Mouse (Mus musculus) kidney, embryonic 15.5 days (tissue): ENCODE data around the gene Gramd1b. TPM values are rescaled to one million over a fixed set of nuclear protein-coding genes. Genes with fewer than 3 reads are reported as not detected.
A peak's percentile ranks its signal among the peaks of the same experiment; 100 is the strongest.

Experiments used
- ATAC-seq: fragments of 200-750 bp; cut with Nextera tagmentation; replicated peaks from 2 replicates; pipeline ENCODE4 v1.8.0; 2017; ENCODE audit warnings: moderate TSS enrichment; ENCODE audit not compliant: low FRiP score
- H3K27ac ChIP-seq: fragments of 300-500 bp; sonication (generic); 2 replicates; pipeline ENCODE4 v1.5.1; 2015; ENCODE audit warnings: mild to moderate bottlenecking, inconsistent platforms
- H3K27me3 ChIP-seq: fragments of 300-500 bp; sonication (generic); 2 replicates; pipeline ENCODE4 v1.6.1; 2015; ENCODE audit warnings: inconsistent platforms
- H3K36me3 ChIP-seq: fragments of 300-500 bp; sonication (generic); 2 replicates; pipeline ENCODE4 v1.6.1; 2015; ENCODE audit warnings: inconsistent platforms
- H3K4me1 ChIP-seq: fragments of 300-500 bp; sonication (generic); 2 replicates; pipeline ENCODE4 v1.6.1; 2015; ENCODE audit warnings: inconsistent platforms
- H3K4me2 ChIP-seq: fragments of 300-500 bp; sonication (generic); 2 replicates; pipeline ENCODE4 v1.6.1; 2015; ENCODE audit warnings: moderate library complexity, mild to moderate bottlenecking, inconsistent platforms
- H3K4me3 ChIP-seq: fragments of 300-500 bp; sonication (generic); replicated peaks from 2 replicates; pipeline ENCODE4 v1.5.1; 2015; ENCODE audit warnings: mild to moderate bottlenecking, inconsistent platforms
- H3K9ac ChIP-seq: fragments of 300-500 bp; sonication (generic); 2 replicates; pipeline ENCODE4 v1.6.1; 2015; ENCODE audit warnings: mild to moderate bottlenecking, inconsistent platforms
- H3K9me3 ChIP-seq: fragments of 300-500 bp; sonication (generic); replicated peaks from 2 replicates; pipeline ENCODE4 v1.6.1; 2016; ENCODE audit warnings: inconsistent platforms
- WGBS: fragments of 180-500 bp; shearing (Covaris S2); methylation state at CpG from one replicate; pipeline ENCODE4 v1.1.7; 2015; ENCODE audit warnings: mixed read lengths; 5-methylcytosine and 5-hydroxymethylcytosine counted together
- polyA plus RNA-seq: library from polyadenylated mRNA; unstranded; fragments of >200 nt; fragmentation: Nextera tagmentation; extraction: Ambion mirVana; gene quantifications from 2 replicates; pipeline ENCODE4 v1.2.1, GENCODE M21; 2015

Gramd1b gene
- polyA plus RNA-seq, 1 experiment from 2014 or later, result 10.2 TPM

- Histone ChIP-seq H3K4me1 (peaks cover 37% of the 10 kb centered on the region), H3K4me2 (no peak overlapping the region), H3K36me3 (no peaks in the 10 kb centered on the region), H3K27ac (no peak overlapping the region), H3K9me3 (no peaks in the 10 kb centered on the region), H3K4me3 (no peak overlapping the region), H3K9ac (no peak overlapping the region), H3K27me3 (no peaks in the 10 kb centered on the region)
- no peak for ATAC-seq
- WGBS, result 79% methylated on average over 7 of the region's 7 CpGs
These were observed 127.4 kb downstream of the Gramd1b start for GRCm38 (mm10) chr9:40403750-40404149.

GRCm38 (mm10) chr9:40401818-40402217 lies 129.4 kb downstream of the Gramd1b start:
- Histone ChIP-seq H3K27me3 (no peaks in the 10 kb centered on the region), H3K9ac (no peak overlapping the region), H3K27ac (no peak overlapping the region), H3K36me3 (no peaks in the 10 kb centered on the region), H3K4me2 (no peak overlapping the region), H3K4me3 (no peak overlapping the region), H3K9me3 (no peaks in the 10 kb centered on the region), H3K4me1 (peaks cover 24% of the 10 kb centered on the region)
- no peak for ATAC-seq
- 89% methylated on average over 5 of the region's 5 CpGs for WGBS

DNA sequence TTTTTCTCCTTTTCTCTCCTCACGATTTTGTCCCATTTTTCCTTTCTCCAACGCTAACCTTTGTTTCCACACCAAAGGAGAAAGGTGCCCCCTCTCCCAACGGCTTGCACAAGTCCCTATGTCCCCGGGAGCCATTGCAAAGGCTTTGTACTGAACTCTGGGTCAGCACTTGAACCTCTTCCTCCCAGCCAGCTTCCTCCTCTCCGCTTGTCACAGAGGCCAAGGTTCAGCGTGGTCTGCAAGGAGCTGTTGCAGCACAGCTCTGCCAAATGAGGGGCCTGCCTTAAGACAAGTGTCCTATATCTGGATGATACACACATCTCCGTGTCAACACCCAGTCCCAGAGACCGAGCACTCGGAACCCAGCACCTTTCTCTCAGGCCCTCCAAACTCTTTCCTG lies 130.3 kb downstream of the Gramd1b start:
- 68% methylated on average over 9 of the region's 9 CpGs for WGBS
- Histone ChIP-seq H3K4me3 (no peak overlapping the region), H3K4me2 (no peak overlapping the region), H3K36me3 (no peaks in the 10 kb centered on the region), H3K4me1 (peaks cover 16% of the 10 kb centered on the region), H3K9me3 (no peaks in the 10 kb centered on the region), H3K27me3 (no peaks in the 10 kb centered on the region), H3K27ac (no peak overlapping the region), H3K9ac (no peak overlapping the region)
- ATAC-seq, result no peak

- Histone ChIP-seq H3K27ac (no peak overlapping the region), H3K4me1 (peaks cover 10% of the 10 kb centered on the region; the same call in 1 of the 2 replicates), H3K4me3 (no peak overlapping the region), H3K4me2 (no peak overlapping the region), H3K36me3 (no peaks in the 10 kb centered on the region), H3K9ac (no peak overlapping the region), H3K9me3 (no peaks in the 10 kb centered on the region), H3K27me3 (no peaks in the 10 kb centered on the region)
- 88% methylated on average over 2 of the region's 2 CpGs for WGBS
- ATAC-seq, result no peak
These were observed 131.0 kb downstream of the Gramd1b start for GRCm38 (mm10) chr9:40400171-40400570.

- ATAC-seq, result no peak
- H3K36me3 ChIP-seq, result no peaks in the 10 kb centered on the region
- 77% methylated on average over 6 of the region's 6 CpGs for WGBS
- H3K4me1 ChIP-seq, result peaks cover 10% of the 10 kb centered on the region; the same call in 1 of the 2 replicates
- H3K9ac ChIP-seq, result no peak overlapping the region
- no peak overlapping the region for H3K27ac ChIP-seq
- H3K9me3 ChIP-seq, result no peaks in the 10 kb centered on the region
- no peak overlapping the region for H3K4me2 ChIP-seq
- no peak overlapping the region for H3K4me3 ChIP-seq
- no peaks in the 10 kb centered on the region for H3K27me3 ChIP-seq
These were observed 131.7 kb downstream of the Gramd1b start for GRCm38 (mm10) chr9:40399359-40399932.

- H3K36me3 ChIP-seq, result no peaks in the 10 kb centered on the region
- no peak overlapping the region for H3K27ac ChIP-seq
- H3K9me3 ChIP-seq, result no peaks in the 10 kb centered on the region
- H3K4me1 ChIP-seq, result peaks cover 12% of the 10 kb centered on the region
- H3K27me3 ChIP-seq, result no peaks in the 10 kb centered on the region
- H3K4me3 ChIP-seq, result no peak overlapping the region
- H3K9ac ChIP-seq, result no peak overlapping the region
- ATAC-seq, result no peak
- H3K4me2 ChIP-seq, result no peak overlapping the region
- 75% methylated on average over 7 of the region's 7 CpGs for WGBS
These were observed 133.5 kb downstream of the Gramd1b start for GRCm38 (mm10) chr9:40397471-40398245.

DNA sequence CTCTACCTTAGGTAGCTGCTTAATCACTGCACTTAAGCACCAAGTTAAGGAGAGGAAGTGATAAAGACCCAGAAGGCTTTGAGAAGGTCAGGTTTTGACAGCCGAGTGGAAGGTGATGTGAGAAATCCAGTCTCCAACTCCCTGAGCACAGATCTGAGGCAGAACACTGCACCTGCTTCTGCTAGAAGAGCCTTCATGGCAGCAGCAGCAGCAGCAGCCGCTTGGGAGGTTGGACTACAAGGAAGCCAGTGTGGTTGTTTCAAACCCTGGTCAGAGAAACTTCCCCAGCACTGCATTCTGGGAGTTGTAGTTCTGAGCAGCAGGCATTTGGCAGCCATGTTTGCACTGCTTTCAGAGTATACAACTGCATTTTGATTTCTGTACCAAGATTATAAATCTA lies 134.1 kb downstream of the Gramd1b start:
- WGBS, result 21% methylated on average over 2 of the region's 2 CpGs
- Histone ChIP-seq H3K4me1 (peaks cover 19% of the 10 kb centered on the region), H3K9me3 (no peaks in the 10 kb centered on the region), H3K4me3 (peak overlapping the region; percentile 28), H3K27me3 (no peaks in the 10 kb centered on the region), H3K36me3 (no peaks in the 10 kb centered on the region), H3K4me2 (peak overlapping the region; percentile 49), H3K9ac (no peak overlapping the region), H3K27ac (peak overlapping the region; percentile 54)
- peak; percentile 61 for ATAC-seq

DNA sequence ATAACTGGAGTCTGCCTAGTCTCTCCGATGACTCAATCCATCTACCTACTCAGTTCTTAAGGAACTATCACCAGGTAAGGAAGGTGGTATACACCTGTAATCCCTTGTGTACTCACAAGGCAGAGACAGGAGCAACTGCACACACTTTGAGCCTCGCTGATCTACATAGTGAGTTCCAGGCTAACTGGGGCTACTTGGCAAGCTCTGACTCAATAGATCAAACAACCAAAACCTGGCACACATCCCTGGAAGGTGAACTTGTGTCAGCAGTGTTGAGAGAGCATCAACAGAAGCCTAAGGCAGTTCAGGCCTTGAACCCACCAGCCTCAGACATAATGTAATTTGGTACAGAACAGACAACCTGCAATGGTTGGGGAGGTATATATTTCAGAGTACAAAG lies 135.0 kb downstream of the Gramd1b start:
- Histone ChIP-seq H3K4me3 (no peak overlapping the region), H3K27me3 (no peaks in the 10 kb centered on the region), H3K9me3 (no peaks in the 10 kb centered on the region), H3K4me1 (peaks cover 27% of the 10 kb centered on the region), H3K27ac (no peak overlapping the region), H3K36me3 (no peaks in the 10 kb centered on the region), H3K9ac (no peak overlapping the region), H3K4me2 (no peak overlapping the region)
- WGBS, result 85% methylated on average over 2 of the region's 2 CpGs
- ATAC-seq, result no peak

DNA sequence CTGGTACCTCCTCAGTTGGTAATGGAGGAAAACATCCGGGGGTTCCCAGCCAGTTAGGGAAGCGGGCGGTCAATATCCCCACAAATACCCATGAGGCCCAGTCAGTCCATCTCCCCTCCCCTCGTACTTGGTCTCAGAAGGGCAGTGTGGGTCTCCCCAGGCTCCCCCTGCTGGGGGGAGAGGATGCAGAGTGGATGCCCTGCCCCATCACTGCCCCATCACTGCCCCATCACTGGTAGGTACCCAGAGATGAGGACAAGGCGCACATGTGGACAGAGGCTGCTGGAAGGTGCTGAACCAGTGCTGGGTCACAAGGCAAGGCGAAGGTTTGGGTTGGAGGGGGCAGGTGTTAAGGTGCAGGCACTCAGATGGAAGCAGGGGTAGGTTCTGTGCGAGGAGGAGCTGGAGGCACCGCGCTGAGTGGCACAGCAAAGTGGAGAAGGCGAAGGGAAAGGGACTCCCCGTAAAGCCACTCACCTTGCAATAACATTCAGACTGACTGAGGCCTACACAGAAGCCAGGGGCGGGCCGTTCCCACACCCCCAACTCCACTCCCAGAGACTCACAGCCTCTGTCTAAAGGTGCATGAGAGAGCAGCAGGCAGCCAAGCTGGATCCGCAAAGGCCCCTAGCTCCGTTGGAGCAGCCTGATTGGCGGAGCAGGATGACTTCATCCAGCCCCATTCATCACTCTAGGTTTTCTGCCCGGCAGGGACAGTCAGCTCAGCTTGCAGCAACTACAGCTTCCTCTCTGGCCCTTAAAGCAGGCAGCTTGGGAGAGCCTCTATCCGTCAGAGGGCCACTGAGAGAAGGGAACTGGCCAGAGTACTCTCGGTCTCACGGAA lies 139.1 kb downstream of the Gramd1b start:
- peak overlapping the region; percentile 61 for H3K27ac ChIP-seq

GRCm38 (mm10) chr9:40391359-40391758 lies 139.8 kb downstream of the Gramd1b start:
- no peak overlapping the region for H3K4me3 ChIP-seq
- H3K4me1 ChIP-seq, result peaks cover 19% of the 10 kb centered on the region
- no peaks in the 10 kb centered on the region for H3K9me3 ChIP-seq
- peak; percentile 27; the same call in 1 of the 2 replicates for ATAC-seq
- H3K27ac ChIP-seq, result no peak overlapping the region; the same call in 1 of the 2 replicates
- peak overlapping the region; percentile 48 for H3K4me2 ChIP-seq
- H3K27me3 ChIP-seq, result no peaks in the 10 kb centered on the region
- WGBS, result 66% methylated on average over 17 of the region's 17 CpGs
- no peaks in the 10 kb centered on the region for H3K36me3 ChIP-seq
- H3K9ac ChIP-seq, result peak overlapping the region; percentile 35

More for the DNA sequence above, 139.1 kb downstream of the Gramd1b start:
- Histone ChIP-seq H3K4me3 (peak overlapping the region; percentile 16; the same call in 1 of the 2 replicates), H3K9ac (peak overlapping the region; percentile 35; the same call in 1 of the 2 replicates), H3K4me2 (peak overlapping the region; percentile 48), H3K9me3 (no peaks in the 10 kb centered on the region), H3K27me3 (no peaks in the 10 kb centered on the region), H3K36me3 (no peaks in the 10 kb centered on the region), H3K4me1 (peaks cover 21% of the 10 kb centered on the region)
- ATAC-seq, result peak; percentile 83
- 25% methylated on average over 20 of the region's 20 CpGs for WGBS

GRCm38 (mm10) chr9:40390904-40391303 lies 140.3 kb downstream of the Gramd1b start:
- Histone ChIP-seq H3K9me3 (no peaks in the 10 kb centered on the region), H3K4me1 (peaks cover 19% of the 10 kb centered on the region), H3K27me3 (no peaks in the 10 kb centered on the region), H3K4me3 (no peak overlapping the region), H3K4me2 (no peak overlapping the region; the same call in 1 of the 2 replicates), H3K27ac (no peak overlapping the region), H3K36me3 (no peaks in the 10 kb centered on the region), H3K9ac (no peak overlapping the region)
- WGBS, result 38% methylated on average over 8 of the region's 8 CpGs
- ATAC-seq, result peak; percentile 66

GRCm38 (mm10) chr9:40390396-40390760 lies 140.8 kb downstream of the Gramd1b start:
- 91% methylated on average over 8 of the region's 8 CpGs for WGBS
- no peak for ATAC-seq
- Histone ChIP-seq H3K4me2 (no peak overlapping the region), H3K9me3 (no peaks in the 10 kb centered on the region), H3K4me1 (peaks cover 19% of the 10 kb centered on the region), H3K9ac (no peak overlapping the region), H3K27me3 (no peaks in the 10 kb centered on the region), H3K36me3 (no peaks in the 10 kb centered on the region), H3K4me3 (no peak overlapping the region), H3K27ac (no peak overlapping the region)
